Mouse (Mus musculus) heart, embryonic 11.5 days (tissue): ENCODE data around the gene Rhbdl1. TPM values are rescaled to one million over a fixed set of nuclear protein-coding genes. Genes with fewer than 3 reads are reported as not detected.

Experiments used
- ATAC-seq: fragments of 200-750 bp; cut with Nextera tagmentation; replicated peaks from 2 replicates; pipeline ENCODE4 v1.8.0; 2017; ENCODE audit warnings: moderate library complexity; ENCODE audit not compliant: insufficient number of reproducible peaks, low FRiP score, low TSS enrichment
- H3K27ac ChIP-seq: fragments of 300-500 bp; sonication (generic); 2 replicates; pipeline ENCODE4 v1.5.1; 2014; ENCODE audit warnings: mild to moderate bottlenecking, low read depth, low read length
- H3K27me3 ChIP-seq: fragments of 300-500 bp; sonication (generic); 2 replicates; pipeline ENCODE4 v1.6.1; 2014; ENCODE audit warnings: mild to moderate bottlenecking, low read length, mixed read lengths; ENCODE audit not compliant: control insufficient read depth, insufficient read depth
- H3K36me3 ChIP-seq: fragments of 300-500 bp; sonication (generic); 2 replicates; pipeline ENCODE4 v1.6.1; 2014; ENCODE audit warnings: mild to moderate bottlenecking, low read length, moderate library complexity, mixed read lengths; ENCODE audit not compliant: control insufficient read depth, insufficient read depth
- H3K4me1 ChIP-seq: fragments of 300-500 bp; sonication (generic); 2 replicates; pipeline ENCODE4 v1.6.1; 2014; ENCODE audit warnings: low read length; ENCODE audit not compliant: control insufficient read depth, insufficient read depth
- H3K4me2 ChIP-seq: fragments of 300-500 bp; sonication (generic); 2 replicates; pipeline ENCODE4 v1.6.1; 2014; ENCODE audit warnings: mild to moderate bottlenecking, moderate library complexity
- H3K4me3 ChIP-seq: fragments of 300-500 bp; sonication (generic); 2 replicates; pipeline ENCODE4 v1.5.1; 2014; ENCODE audit warnings: low read depth, low read length
- H3K9ac ChIP-seq: fragments of 300-500 bp; sonication (generic); 2 replicates; pipeline ENCODE4 v1.6.1; 2014; ENCODE audit warnings: mild to moderate bottlenecking, low read depth, low read length, moderate library complexity
- H3K9me3 ChIP-seq: fragments of 300-500 bp; sonication (generic); replicated peaks from 2 replicates; pipeline ENCODE4 v1.6.1; 2016; ENCODE audit warnings: low read length; ENCODE audit not compliant: control insufficient read depth
- WGBS: fragments of 180-500 bp; shearing (Covaris S2); extraction: QIAGEN DNeasy Blood & Tissue Kit; methylation state at CpG from one replicate; pipeline ENCODE4 v1.1.7; 2014; ENCODE audit not compliant: insufficient replicate concordance; 5-methylcytosine and 5-hydroxymethylcytosine counted together
- polyA plus RNA-seq: library from polyadenylated mRNA; unstranded; fragments of >200 nt; fragmentation: Nextera tagmentation; extraction: Ambion mirVana; gene quantifications from 2 replicates; pipeline ENCODE4 v1.2.1, GENCODE M21; 2014

The Rhbdl1 gene
- polyA plus RNA-seq, 1 experiment from 2014 or later = 2.5 TPM

DNA sequence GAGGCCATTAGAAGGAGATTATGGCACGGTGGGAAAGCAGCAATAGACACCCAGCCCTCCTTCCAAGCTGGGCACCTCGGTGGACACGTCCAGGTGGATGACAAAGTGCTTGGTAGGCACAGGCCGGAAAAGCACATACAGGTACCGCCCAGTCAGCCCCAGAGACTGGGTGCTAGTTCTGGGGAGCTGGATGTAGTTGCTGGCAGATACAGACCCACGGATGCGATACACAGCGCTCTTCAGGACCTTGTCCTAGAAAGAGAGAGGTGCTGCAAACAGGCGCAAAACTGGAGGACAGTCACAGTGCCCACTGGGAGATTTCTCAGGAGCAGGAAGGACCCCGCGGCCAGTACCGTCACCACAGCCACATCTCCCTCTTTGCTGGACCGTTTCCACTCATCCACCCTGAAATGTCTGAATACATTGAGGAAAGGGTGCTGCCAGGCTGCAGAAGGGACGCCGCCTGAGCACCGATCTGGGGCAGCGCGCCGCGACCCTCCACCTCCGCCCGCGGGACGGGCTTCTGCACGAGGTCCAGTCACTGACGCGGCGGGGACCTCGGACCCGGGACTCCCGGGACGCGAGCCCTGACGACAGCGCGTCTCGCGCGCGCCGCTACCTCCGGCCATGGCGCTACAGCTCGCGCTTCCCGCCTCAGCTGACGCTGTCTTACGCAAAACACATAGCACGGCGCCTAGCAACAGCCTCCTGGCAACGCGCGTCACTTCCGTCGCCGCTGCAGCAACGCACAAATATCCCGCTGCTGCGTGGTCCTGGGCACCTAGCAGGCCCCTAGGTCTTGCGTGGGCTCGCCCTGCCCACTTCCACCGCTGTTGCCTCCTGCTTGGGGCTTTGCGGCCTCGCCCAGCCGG, 24.0 kb upstream of the Rhbdl1 start, which contains the start of gene Wdr90:
Gene Wdr90 (minus strand): TSS at position 670 of the 872 bp plus-strand sequence.
- Histone ChIP-seq H3K27me3 (no peaks in the 10 kb centered on the region), H3K36me3 (no peaks in the 10 kb centered on the region), H3K27ac (peak within 1 kb of the TSS; percentile 70), H3K9me3 (no peaks in the 10 kb centered on the region), H3K4me3 (peak within 1 kb of the TSS; percentile 52), H3K4me2 (peak within 1 kb of the TSS; percentile 85), H3K4me1 (peaks cover 4% of the 10 kb centered on the region; the same call in 1 of the 2 replicates), H3K9ac (peak within 1 kb of the TSS; percentile 82)
- 5% methylated on average over 65 of the region's 65 CpGs for WGBS
- ATAC-seq = peak; percentile 81; the same call in 1 of the 2 replicates

DNA sequence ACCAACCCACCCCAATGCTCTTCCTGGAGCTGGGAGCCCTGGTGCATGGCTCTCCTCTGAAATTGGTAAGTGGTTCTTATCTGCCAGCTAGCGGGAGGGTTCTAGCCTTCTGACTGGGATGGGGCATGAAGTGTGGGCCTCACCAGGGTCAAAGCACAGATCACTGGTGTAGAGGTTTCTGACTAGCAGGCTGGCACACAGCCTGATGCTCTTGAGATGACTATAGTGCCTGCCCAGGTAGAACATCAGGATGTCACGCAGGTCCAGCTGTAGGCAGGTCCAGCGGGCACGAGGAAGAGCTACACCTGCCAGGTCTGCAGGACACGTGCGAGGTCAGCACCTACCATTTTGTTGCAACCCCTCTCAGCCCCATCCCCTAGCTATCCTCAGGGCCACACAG, 23.1 kb upstream of the Rhbdl1 start:
- Histone ChIP-seq H3K36me3 (no peaks in the 10 kb centered on the region), H3K4me3 (no peak overlapping the region), H3K9ac (no peak overlapping the region), H3K4me2 (peak overlapping the region; percentile 85; the same call in 1 of the 2 replicates), H3K9me3 (no peaks in the 10 kb centered on the region), H3K27me3 (no peaks in the 10 kb centered on the region), H3K4me1 (peaks cover 4% of the 10 kb centered on the region; the same call in 1 of the 2 replicates), H3K27ac (no peak overlapping the region)
- WGBS = 89% methylated on average over 6 of the region's 6 CpGs
- no peak for ATAC-seq

DNA sequence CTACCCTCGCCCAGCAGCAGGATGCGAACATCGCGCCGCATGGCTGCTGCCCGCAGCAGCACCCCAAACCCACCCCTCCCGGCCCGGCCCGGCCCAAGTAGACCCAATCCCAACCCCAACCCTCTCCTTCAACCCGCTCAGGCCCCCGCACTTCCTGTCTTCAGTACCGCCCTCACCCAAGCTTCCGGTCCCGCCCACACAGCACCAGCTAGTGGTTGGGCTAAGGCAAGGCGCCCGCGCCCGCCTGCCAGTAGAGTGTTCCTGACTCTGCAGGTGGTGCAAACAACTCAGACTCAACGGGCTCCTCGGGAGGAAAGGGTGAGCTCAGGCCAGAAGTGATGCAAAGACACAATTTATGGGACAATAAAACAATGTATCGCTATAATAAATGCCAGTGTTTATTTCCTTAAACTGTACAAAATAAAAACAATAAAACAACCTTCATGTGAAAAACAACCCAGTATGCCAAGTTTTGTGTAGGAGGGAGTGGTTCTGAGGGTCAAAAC, 7.4 kb upstream of the Rhbdl1 start, which contains the start of gene Rhot2:
Gene Rhot2 (minus strand): TSS at position 456 of the 506 bp plus-strand sequence.
- H3K4me3 ChIP-seq = peak within 1 kb of the TSS; percentile 94
- ATAC-seq = peak; percentile 88
- H3K4me2 ChIP-seq = peak within 1 kb of the TSS; percentile 90
- H3K4me1 ChIP-seq = peaks cover 14% of the 10 kb centered on the region
- H3K9ac ChIP-seq = peak within 1 kb of the TSS; percentile 93
- under 1% methylated on average over 21 of the region's 21 CpGs for WGBS
- H3K27me3 ChIP-seq = no peaks in the 10 kb centered on the region
- H3K36me3 ChIP-seq = peaks cover 28% of the 10 kb centered on the region
- H3K9me3 ChIP-seq = no peaks in the 10 kb centered on the region
- peak within 1 kb of the TSS; percentile 78 for H3K27ac ChIP-seq

DNA sequence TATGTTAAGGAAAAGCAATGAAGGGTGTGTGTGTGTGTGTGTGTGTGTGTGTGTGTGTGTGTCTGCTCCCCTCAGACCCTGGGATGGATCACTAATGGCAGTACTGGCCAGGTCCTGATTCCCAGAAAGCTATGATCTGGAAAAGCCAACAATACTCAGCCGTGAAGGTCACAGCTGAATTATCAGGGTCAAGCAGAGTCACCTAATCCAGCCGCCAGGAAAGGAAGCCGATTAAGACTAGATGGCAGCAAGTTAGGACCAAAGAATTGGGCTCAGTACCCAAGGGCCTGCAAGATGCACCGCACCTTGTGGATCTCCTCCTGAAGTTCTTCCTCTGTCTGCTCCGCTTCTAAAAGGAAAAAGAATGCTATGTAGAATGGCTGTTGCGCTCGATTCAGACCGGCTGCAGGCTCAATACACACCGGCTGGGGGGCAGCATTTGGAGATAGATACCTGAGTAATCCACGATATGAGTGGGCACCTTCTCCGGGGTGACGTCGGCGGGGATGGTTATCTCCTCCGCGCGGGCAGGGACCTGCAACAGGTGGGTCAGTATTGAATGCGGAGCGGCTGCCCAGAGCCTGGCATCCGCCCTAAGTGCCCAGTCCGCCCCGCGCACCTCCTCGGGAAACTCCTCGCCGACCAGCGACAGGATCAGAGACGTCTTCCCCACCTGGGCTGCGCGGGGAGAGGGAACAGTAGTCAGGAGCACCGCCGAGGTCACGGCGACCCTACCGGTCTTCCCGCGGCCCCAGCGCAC, 6.7 kb upstream of the Rhbdl1 start:
- ATAC-seq = 0 out of 2 replicates have a peak, but pooled peaks have one; percentile 4
- Histone ChIP-seq H3K27me3 (no peaks in the 10 kb centered on the region), H3K9me3 (no peaks in the 10 kb centered on the region), H3K27ac (peak overlapping the region; percentile 78), H3K4me1 (peaks cover 14% of the 10 kb centered on the region), H3K4me2 (peak overlapping the region; percentile 90), H3K36me3 (peaks cover 33% of the 10 kb centered on the region), H3K9ac (peak overlapping the region; percentile 93), H3K4me3 (peak overlapping the region; percentile 94)
- WGBS = 2% methylated on average over 38 of the region's 38 CpGs

DNA sequence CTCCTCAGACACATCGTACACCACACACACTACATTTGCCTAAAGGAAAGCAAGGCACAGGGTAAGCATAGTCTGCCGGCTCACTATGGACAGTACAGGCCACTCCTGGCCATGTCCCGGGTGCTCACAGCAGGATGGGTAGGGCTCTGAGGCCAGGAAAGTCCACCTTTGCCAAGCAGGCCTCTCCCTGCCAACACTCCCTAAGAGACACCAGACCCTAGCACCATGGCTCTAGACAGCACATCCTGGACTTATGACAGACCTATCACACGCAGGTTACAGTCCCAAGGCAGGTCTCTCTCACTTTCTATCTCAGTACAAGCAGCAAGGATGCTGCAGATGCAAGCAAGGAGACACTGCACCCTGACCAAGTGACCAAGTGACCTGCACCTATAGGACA, 6.0 kb upstream of the Rhbdl1 start:
- 84% methylated on average over 4 of the region's 4 CpGs for WGBS
- H3K9ac ChIP-seq = peak overlapping the region; percentile 93

DNA sequence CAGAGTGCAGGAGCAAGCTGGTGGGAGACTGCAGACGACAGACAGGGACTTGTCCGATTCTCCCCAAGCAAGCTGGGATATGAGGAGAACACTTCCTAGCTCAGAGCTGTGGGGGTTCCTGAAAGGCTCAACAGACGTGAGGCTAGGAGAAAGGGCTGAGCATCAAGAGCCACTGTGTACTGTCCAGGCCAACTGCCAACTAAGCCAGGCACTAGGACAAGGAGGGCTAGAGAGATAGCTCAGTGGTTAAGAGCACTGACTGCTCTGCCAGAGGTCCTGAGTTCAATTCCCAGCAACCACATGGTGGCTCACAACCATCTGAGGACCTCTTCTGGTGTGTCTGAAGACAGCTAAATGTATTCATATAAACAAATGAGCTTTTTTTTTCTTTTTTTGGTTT, 5.4 kb upstream of the Rhbdl1 start:
- no peak overlapping the region for H3K27ac ChIP-seq
- 75% methylated on average over 3 of the region's 3 CpGs for WGBS
- H3K36me3 ChIP-seq = peaks cover 37% of the 10 kb centered on the region
- H3K4me3 ChIP-seq = no peak overlapping the region
- no peaks in the 10 kb centered on the region for H3K27me3 ChIP-seq
- H3K4me2 ChIP-seq = no peak overlapping the region
- no peaks in the 10 kb centered on the region for H3K9me3 ChIP-seq
- no peak overlapping the region for H3K9ac ChIP-seq
- peaks cover 19% of the 10 kb centered on the region for H3K4me1 ChIP-seq
- no peak for ATAC-seq

More for the DNA sequence above, 6.0 kb upstream of the Rhbdl1 start:
- Histone ChIP-seq H3K36me3 (peaks cover 36% of the 10 kb centered on the region), H3K4me2 (peak overlapping the region; percentile 90), H3K27ac (no peak overlapping the region), H3K4me1 (peaks cover 14% of the 10 kb centered on the region), H3K27me3 (no peaks in the 10 kb centered on the region), H3K4me3 (peak overlapping the region; percentile 94), H3K9me3 (no peaks in the 10 kb centered on the region)
- no peak for ATAC-seq

DNA sequence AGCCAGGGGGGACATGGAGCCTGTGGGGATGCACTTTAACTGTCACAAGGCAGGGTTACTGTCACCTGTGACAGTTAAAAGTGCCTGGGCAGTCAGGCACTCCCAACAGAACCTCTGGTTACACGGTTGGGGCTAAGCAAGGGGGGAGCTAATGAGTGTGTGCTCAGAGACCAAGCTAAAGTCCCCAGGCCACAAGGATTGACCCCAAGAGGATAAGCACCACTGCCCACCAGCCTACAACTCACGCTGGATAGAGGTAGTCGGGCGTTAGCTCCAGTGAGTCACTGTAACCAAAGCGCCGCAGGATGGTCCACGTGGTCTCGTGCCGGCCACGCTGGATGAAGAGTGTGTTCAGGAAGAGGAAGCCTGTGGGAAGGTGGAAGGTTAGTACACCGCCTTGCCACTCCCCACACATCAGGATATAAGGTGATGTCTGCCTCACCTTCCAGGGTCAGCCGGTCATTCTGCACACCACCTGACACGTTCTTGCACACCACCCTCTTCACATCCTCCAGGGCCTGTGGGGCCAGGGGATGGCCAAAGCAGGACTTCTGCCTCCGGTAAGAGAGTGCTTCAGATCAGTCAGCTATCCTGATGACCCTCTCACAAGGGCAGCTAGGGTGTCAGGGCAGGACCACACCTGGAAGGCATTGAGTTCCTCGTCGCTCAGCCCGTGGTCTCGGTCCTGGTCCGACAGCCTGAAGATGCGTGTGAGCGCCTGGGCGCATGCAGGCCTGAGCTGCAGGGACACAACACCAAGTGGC, 4.2 kb upstream of the Rhbdl1 start, which contains the start of gene Gm20683:
Gene Gm20683 (minus strand): TSS at position 647 of the 764 bp plus-strand sequence.
- no peak for ATAC-seq
- Histone ChIP-seq H3K27me3 (no peaks in the 10 kb centered on the region), H3K4me2 (no peak within 1 kb of the TSS), H3K9me3 (no peaks in the 10 kb centered on the region), H3K36me3 (peaks cover 37% of the 10 kb centered on the region), H3K27ac (no peak within 1 kb of the TSS), H3K4me1 (peaks cover 31% of the 10 kb centered on the region), H3K9ac (no peak within 1 kb of the TSS), H3K4me3 (no peak within 1 kb of the TSS)
- 91% methylated on average over 22 of the region's 22 CpGs for WGBS

DNA sequence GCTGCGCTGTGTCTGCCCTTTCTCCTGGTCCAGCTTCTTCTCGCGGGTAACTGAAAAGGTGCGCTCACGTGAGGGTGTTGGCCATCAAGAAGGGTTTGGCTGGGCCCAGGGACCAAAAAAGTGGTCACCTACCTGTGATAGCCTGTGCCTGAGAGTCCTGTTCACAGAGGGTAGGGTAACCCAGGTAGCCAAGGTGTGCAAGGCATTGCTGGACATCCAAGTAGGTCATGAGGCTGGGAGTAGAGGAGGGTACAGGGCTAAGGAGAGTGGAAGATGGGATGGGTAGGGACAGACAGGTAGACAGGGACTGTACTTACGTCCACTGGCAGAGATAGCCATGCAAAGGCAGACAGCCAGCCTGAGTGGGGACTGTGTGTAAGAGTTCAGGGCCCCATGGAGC, 3.4 kb upstream of the Rhbdl1 start:
- ATAC-seq = no peak
- H3K4me3 ChIP-seq = no peak overlapping the region
- peaks cover 39% of the 10 kb centered on the region for H3K4me1 ChIP-seq

More for the DNA sequence above, 3.4 kb upstream of the Rhbdl1 start:
- Histone ChIP-seq H3K36me3 (peaks cover 37% of the 10 kb centered on the region), H3K27ac (no peak overlapping the region), H3K4me2 (no peak overlapping the region), H3K27me3 (no peaks in the 10 kb centered on the region), H3K9ac (no peak overlapping the region), H3K9me3 (no peaks in the 10 kb centered on the region)
- 92% methylated on average over 6 of the region's 6 CpGs for WGBS
